Mouse (Mus musculus) skeletal muscle tissue, postnatal 0 days (tissue): ENCODE data around the gene Kdf1. TPM values are rescaled to one million over a fixed set of nuclear protein-coding genes. Genes with fewer than 3 reads are reported as not detected.

ENCODE experiments used
- microRNA-seq, 2 experiments: library from miRNA; unstranded; fragments of <30 nt; microRNA quantifications; one replicate each; pipeline ENCODE4; 2016
- polyA plus RNA-seq: library from polyadenylated mRNA; unstranded; fragments of >200 nt; fragmentation: Nextera tagmentation; extraction: Ambion mirVana; gene quantifications from 2 replicates; pipeline ENCODE4 v1.2.1, GENCODE M21; 2015

Kdf1 gene
- polyA plus RNA-seq: 0.51 TPM in 1 of 2 replicates, not detected in the other

GRCm38 (mm10) chr4:133518601-133519368 is at the start of gene Kdf1:
Kdf1 (plus strand) TSS chr4:133518963.

GRCm38 (mm10) chr4:133479458-133480184 is 39.1 kb upstream of the Kdf1 start, which contains the start of gene Tent5b:
Tent5b (plus strand) TSS chr4:133480132.

GRCm38 (mm10) chr4:133498160-133498724 is 20.5 kb upstream of the Kdf1 start, which contains the start of gene Trnp1:
Trnp1 (minus strand) TSS chr4:133498550.

GRCm38 (mm10) chr4:133545272-133546231 is 26.8 kb downstream of the Kdf1 start, which contains the start of gene Nudc:
Nudc (minus strand) TSS chr4:133545996.

GRCm38 (mm10) chr4:133552768-133553447 is 34.1 kb downstream of the Kdf1 start, which contains the start of gene Nr0b2:
Nr0b2 (plus strand) TSS chr4:133553376.

GRCm38 (mm10) chr4:133574070-133574842 is 55.5 kb downstream of the Kdf1 start, which contains the start of gene Gpatch3:
Gpatch3 (plus strand) TSS chr4:133574745.

Small RNAs within 50 kb of the gene (microRNA-seq; reads per million reads assigned to microRNA genes)
- 0 reads per million in 2 experiments for gene Gm23158

Other genes starting within 250 kb of the Kdf1 start
- gene Tmem222, start 241.2 kb upstream of the Kdf1 start, polyA plus RNA-seq: 37.3 and 41.1 TPM in 2 replicates
- gene Wdtc1, start 165.5 kb upstream of the Kdf1 start, polyA plus RNA-seq: 12.8 and 13.2 TPM in 2 replicates
- 3.9 and 4.1 TPM in 2 replicates for gene Slc9a1, start 149.3 kb upstream of the Kdf1 start, polyA plus RNA-seq
- gene Tent5b, start 38.8 kb upstream of the Kdf1 start, polyA plus RNA-seq: 0.44 and 0.76 TPM in 2 replicates
- 1.1 and 1.6 TPM in 2 replicates for gene Trnp1, start 20.4 kb upstream of the Kdf1 start, polyA plus RNA-seq
- gene Nudc, start 27.0 kb downstream of the Kdf1 start, polyA plus RNA-seq: 113 and 134 TPM in 2 replicates
- gene Nr0b2, start 34.4 kb downstream of the Kdf1 start, polyA plus RNA-seq: 0.17 TPM in 1 of 2 replicates, not detected in the other
- gene Gpatch3, start 55.8 kb downstream of the Kdf1 start, polyA plus RNA-seq: 4.4 and 4.9 TPM in 2 replicates
- 6.0 and 6.8 TPM in 2 replicates for gene Gpn2, start 65.4 kb downstream of the Kdf1 start, polyA plus RNA-seq
- 0.41 and 12.1 TPM in 2 replicates for gene Sfn, start 83.2 kb downstream of the Kdf1 start, polyA plus RNA-seq
- 3.8 and 4.8 TPM in 2 replicates for gene Zdhhc18, start 131.2 kb downstream of the Kdf1 start, polyA plus RNA-seq
- 8.5 and 11.3 TPM in 2 replicates for gene Pigv, start 153.7 kb downstream of the Kdf1 start, polyA plus RNA-seq
- gene Arid1a, start 237.8 kb downstream of the Kdf1 start, polyA plus RNA-seq: 7.7 and 8.7 TPM in 2 replicates